Mouse (Mus musculus): Measurements from ENCODE around the gene Mptx1.
"Not testable (repeated sequence)": the region's sequence is repeated elsewhere in the genome, so short reads cannot be mapped to it uniquely, and the experiment has no call there.

Gene Mptx1

GRCm38 (mm10) chr1:174330218-174330617, at the start of gene Mptx1:
Mptx1 (plus strand) TSS chr1:174330518.
- DNase-seq (ENCODE audit: low spot score) = no peak

GRCm38 (mm10) chr1:174303162-174303561, 27.2 kb upstream of the Mptx1 start:
- DNase-seq (ENCODE audit: low spot score) = no peak

DNA sequence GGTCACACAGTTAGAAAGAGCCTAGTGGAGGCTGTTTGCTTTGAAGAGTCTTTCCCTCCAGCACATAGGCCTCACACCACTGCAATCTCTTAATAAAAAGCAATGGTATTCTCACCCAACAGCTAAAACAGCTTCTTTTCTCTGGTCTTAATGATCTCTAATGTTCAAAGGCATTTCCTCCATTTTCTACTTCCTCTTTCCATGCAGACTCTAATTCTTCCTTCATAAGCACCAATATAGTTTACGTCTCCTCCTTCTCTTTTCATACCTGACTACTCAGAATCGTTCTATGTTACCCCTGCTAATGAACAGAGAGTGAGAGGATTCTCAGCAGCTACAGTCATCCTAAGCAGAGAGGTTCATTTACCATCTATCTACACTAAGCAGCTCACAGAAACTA, 13.0 kb upstream of the Mptx1 start:
- DNase-seq (ENCODE audit: low spot score) = no peak

DNA sequence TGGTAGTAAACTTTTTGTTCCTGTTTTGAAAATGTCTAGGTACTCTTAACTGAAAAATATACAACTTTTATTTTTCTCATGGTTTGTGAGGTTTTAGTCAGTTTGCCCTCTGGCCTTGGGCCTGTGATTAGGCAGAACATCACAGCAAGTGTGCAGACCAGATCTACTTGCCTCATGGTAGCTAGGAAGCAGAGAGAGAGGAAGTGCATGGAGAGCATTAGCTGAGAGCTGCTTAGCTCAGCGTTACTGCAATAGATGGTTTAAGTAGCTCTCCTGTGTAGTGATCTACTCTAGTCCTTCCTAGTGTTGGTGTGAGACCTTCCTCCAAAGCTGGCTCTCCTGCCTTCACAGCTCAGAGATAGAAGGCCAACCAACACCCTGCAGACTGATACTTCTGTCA, 23.3 kb downstream of the Mptx1 start:
- not testable (repeated sequence) for DNase-seq (ENCODE audit: low spot score)

DNA sequence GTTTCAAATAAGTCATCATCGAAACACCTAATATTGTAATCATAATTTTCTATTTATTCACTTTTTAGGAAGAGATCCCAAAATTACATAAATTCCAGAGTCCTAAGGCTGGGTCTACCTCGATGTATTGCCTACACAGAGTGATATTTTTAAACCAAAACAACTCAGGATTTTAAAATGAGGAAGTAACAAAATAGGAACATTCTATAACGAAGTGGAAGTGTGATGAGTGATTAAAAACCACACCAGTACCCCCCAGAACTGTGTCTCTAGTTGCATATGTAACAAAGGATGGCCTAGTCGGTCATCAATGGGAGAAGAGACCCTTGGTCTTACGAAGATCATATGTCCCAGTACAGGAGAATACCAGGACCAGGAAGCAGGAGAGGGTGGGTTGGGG, 24.3 kb downstream of the Mptx1 start:
- no peak for DNase-seq (ENCODE audit: low spot score)

- DNase-seq (ENCODE audit: low spot score) = no peak
These were observed 34.6 kb downstream of the Mptx1 start, which contains the start of gene Olfr417 for GRCm38 (mm10) chr1:174364882-174365451. Olfr417 (plus strand) TSS chr1:174365122.

DNA sequence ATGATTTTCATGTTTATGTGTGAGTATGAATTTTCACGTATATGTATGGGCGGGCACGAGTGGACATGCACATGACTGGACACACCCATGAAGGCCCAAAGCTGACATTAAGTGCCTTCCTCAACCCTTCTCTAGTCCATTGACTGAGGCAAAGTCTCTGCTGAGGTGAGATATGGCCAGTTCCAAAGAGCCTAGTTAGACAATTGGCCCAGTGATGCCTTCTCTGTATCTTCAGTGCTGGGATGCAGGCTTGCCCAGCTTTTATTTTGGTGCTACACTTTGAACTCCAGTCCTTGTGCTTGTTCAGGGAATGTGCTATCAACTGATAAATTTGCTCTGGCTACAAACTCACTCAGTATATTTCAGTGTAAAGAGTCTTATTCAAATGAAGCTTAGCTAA, 43.5 kb downstream of the Mptx1 start:
- DNase-seq (ENCODE audit: low spot score) = no peak
